Mouse (Mus musculus): ENCODE results near the gene Tsnaxip1. TPM values are rescaled to one million over a fixed set of nuclear protein-coding genes. Genes with fewer than 3 reads are reported as not detected.

Gene Tsnaxip1
- total RNA-seq, 2 experiments from 2014 or later, result 2.9 TPM; not detected in 1

DNA sequence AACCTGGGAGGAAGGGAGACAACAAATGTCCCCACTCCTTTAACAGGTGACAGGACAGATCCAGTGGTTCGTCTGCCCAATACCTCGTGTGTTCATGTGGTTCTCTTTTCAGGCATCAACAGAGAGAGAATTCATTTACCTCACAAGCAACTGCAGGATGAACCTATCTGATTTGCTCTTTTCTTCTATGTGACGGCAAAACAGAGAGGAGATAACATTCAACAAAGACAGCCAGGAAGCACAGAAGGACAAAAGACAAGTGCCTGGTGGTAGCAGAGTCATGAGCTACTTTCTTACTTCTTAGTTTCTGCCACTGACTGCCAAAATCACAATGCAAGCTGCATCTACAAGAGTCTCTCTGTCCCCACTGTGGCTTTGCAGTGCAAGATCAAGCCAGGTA lies 16.0 kb upstream of the Tsnaxip1 start:
- no peak for ATAC-seq (replicated peaks; ENCODE audit: low FRiP score, poor library complexity, severe bottlenecking)

GRCm38 (mm10) chr8:105812511-105812910 lies 15.0 kb upstream of the Tsnaxip1 start:
- ATAC-seq (replicated peaks; ENCODE audit: low FRiP score, poor library complexity, severe bottlenecking), result no peak

- ATAC-seq (replicated peaks; ENCODE audit: low FRiP score, poor library complexity, severe bottlenecking), result no peak
These were observed 14.3 kb upstream of the Tsnaxip1 start for GRCm38 (mm10) chr8:105813241-105813640.

DNA sequence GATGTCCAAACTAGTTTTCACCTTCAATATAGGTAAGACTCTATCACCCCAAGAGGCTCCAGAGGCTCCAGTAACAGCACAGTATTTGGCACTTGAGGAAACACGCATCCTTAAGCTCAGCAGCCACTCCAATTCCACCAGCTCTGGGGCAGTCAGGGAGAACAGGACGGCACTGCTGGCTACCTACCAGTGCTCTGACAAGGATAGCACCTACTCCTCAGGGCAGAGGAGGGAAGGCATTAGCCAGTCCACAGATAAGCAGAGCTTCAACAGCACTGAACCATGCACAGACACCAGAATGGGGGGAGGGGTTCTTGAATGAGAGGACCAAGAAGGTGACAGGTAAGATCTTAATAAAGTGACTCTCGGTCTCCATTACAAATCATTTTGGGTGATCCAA lies 7.9 kb upstream of the Tsnaxip1 start:
- ATAC-seq (replicated peaks; ENCODE audit: low FRiP score, poor library complexity, severe bottlenecking), result peak; percentile 33; the same call in 1 of the 2 replicates

GRCm38 (mm10) chr8:105820925-105821324 lies 6.6 kb upstream of the Tsnaxip1 start:
- ATAC-seq (replicated peaks; ENCODE audit: low FRiP score, poor library complexity, severe bottlenecking), result peak; percentile 82

DNA sequence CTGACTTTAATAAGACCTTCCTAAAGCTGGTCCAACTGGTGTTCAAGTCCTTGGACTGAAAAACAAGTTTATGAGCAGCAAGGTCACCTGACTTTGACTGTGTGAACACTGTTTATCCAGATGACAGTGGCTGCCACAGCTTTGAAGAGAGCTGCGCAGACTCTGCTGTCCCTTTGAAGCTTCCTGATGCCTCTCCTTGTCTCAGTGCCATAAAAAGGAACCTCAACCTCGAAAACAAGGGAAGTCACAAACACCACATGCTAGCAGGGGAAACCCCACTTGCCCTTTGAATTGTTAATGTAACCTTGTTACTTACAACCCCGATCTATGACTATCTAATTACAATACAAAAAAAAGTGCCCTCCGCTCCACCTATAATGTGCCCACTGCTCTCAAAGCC lies 2.0 kb upstream of the Tsnaxip1 start:
- no peak for ATAC-seq (replicated peaks; ENCODE audit: low FRiP score, poor library complexity, severe bottlenecking)

GRCm38 (mm10) chr8:105826379-105826778 lies 1.2 kb upstream of the Tsnaxip1 start:
- no peak for ATAC-seq (replicated peaks; ENCODE audit: low FRiP score, poor library complexity, severe bottlenecking)

DNA sequence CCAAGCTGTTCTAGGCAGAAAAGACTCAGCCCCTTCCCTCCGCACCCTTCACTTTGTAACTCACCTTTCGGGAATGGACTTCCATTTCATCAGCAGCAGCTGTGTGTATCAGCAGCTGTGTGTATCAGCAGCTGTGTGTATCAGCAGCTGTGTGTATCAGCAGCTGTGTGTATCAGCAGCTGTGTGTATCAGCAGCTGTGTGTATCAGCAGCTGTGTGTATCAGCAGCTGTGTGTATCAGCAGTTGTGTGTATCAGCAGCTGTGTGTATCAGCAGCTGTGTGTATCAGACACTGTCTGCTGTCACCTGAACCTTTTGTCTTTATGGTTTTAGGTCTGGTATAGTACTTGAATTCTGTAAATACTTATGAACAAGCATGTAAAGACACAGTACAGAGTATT lies 6.2 kb downstream of the Tsnaxip1 start:
- peak; percentile 54 for ATAC-seq (replicated peaks; ENCODE audit: low FRiP score, poor library complexity, severe bottlenecking)

- peak; percentile 90 for ATAC-seq (replicated peaks; ENCODE audit: low FRiP score, poor library complexity, severe bottlenecking)
These were observed 7.8 kb downstream of the Tsnaxip1 start for GRCm38 (mm10) chr8:105835318-105835717.

GRCm38 (mm10) chr8:105836991-105837390 lies 9.5 kb downstream of the Tsnaxip1 start:
- no peak for ATAC-seq (replicated peaks; ENCODE audit: low FRiP score, poor library complexity, severe bottlenecking)

- ATAC-seq (replicated peaks; ENCODE audit: low FRiP score, poor library complexity, severe bottlenecking), result no peak
These were observed 11.7 kb downstream of the Tsnaxip1 start for GRCm38 (mm10) chr8:105839209-105839608.

- no peak for ATAC-seq (replicated peaks; ENCODE audit: low FRiP score, poor library complexity, severe bottlenecking)
These were observed 19.1 kb downstream of the Tsnaxip1 start for GRCm38 (mm10) chr8:105846678-105847077.

DNA sequence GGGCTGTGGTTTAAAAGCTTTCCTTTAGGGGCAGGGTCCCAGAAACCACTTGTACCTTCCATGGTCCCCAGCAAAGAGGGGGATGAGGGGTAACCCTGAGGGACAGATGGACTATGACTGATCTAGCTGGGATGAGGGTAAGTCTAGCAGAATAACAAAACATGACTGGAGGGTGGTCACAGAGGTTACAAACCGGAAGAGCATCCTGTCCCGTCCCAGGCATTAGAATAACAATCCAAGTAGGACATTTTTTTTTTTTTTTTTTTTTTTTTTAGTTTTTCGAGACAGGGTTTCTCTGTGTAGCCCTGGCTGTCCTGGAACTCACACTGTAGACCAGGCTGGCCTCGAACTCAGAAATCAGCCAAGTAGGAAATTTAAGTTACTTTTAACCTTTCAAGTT lies 22.5 kb downstream of the Tsnaxip1 start:
- no peak for ATAC-seq (replicated peaks; ENCODE audit: low FRiP score, poor library complexity, severe bottlenecking)

DNA sequence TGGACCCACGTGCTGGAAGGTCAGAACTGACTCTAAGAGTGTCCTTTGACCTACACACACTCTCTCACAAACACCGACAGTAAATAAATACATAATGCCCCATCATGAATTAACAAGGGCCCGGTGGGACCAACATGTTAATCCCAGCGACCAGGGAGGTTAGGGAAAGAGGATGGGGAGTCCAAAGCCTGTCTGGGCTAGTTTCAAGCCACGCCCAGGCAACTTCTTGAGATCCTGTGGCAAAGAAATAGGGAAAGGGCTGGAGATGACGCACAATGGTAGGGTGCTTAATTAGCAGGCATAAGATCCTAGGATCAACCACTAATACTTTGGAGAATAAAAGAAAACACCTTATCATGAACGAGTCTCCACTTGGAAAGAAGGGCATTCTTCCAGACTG lies 23.1 kb downstream of the Tsnaxip1 start:
- ATAC-seq (replicated peaks; ENCODE audit: low FRiP score, poor library complexity, severe bottlenecking), result no peak

GRCm38 (mm10) chr8:105851651-105852143 lies 24.2 kb downstream of the Tsnaxip1 start:
- ATAC-seq (replicated peaks; ENCODE audit: low FRiP score, poor library complexity, severe bottlenecking), result peak; percentile 79

- no peak for ATAC-seq (replicated peaks; ENCODE audit: low FRiP score, poor library complexity, severe bottlenecking)
These were observed 24.7 kb downstream of the Tsnaxip1 start for GRCm38 (mm10) chr8:105852146-105852729.

DNA sequence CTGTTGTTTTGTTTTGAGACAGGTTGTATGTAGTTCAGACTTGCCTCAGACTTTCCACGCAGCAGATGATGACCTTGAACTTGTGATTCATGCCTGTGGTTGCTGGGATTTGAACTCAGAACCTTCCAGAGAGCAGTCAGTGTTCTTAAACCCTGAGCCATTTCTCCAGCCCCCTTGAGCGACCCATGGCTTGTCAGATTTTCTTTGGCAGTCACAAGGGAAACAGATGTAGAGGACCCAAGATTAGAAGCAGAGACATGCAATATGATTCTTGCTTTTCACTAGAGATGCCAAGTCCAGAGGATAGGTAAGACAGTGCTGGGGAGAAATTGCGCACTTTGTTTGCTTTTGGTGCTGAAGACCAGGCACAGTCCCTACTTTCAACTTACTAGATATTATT lies 25.6 kb downstream of the Tsnaxip1 start, which contains the start of gene Cenpt:
Cenpt (minus strand) TSS at position 101 of the 400 bp plus-strand sequence.
- no peak for ATAC-seq (replicated peaks; ENCODE audit: low FRiP score, poor library complexity, severe bottlenecking)

- ATAC-seq (replicated peaks; ENCODE audit: low FRiP score, poor library complexity, severe bottlenecking), result no peak
These were observed 26.8 kb downstream of the Tsnaxip1 start for GRCm38 (mm10) chr8:105854303-105854702.

- peak; percentile 73 for ATAC-seq (replicated peaks; ENCODE audit: low FRiP score, poor library complexity, severe bottlenecking)
These were observed 27.2 kb downstream of the Tsnaxip1 start, which contains the start of gene Thap11 for GRCm38 (mm10) chr8:105854715-105855216. Thap11 (plus strand) TSS chr8:105855132.

DNA sequence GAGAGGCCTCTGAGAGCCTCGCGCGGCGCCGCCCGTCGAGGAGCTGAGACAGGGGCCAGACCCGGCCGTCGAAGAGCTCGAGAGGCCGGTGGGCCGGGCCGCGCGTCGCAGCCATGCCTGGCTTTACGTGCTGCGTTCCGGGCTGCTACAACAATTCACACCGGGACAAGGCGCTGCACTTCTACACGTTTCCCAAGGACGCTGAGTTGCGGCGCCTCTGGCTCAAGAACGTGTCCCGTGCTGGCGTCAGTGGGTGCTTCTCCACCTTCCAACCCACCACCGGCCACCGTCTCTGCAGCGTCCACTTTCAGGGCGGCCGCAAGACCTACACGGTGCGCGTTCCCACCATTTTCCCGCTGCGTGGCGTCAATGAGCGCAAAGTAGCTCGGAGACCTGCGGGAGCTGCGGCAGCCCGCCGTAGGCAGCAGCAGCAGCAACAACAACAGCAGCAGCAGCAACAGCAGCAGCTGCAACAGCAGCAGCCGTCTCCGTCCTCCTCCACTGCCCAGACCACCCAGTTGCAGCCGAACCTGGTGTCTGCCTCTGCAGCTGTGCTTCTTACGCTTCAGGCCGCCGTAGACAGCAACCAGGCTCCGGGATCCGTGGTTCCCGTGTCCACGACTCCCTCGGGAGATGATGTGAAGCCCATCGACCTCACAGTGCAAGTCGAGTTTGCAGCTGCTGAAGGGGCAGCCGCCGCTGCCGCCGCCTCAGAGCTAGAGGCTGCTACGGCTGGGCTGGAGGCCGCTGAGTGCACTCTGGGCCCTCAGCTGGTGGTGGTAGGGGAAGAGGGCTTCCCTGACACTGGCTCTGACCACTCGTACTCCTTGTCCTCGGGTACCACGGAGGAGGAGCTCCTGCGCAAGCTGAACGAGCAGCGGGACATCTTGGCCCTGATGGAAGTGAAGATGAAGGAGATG lies 28.0 kb downstream of the Tsnaxip1 start:
- ATAC-seq (replicated peaks; ENCODE audit: low FRiP score, poor library complexity, severe bottlenecking), result peak; percentile 5; the same call in 1 of the 2 replicates
